Mouse (Mus musculus): Measurements from ENCODE around the gene P2ry14.
"Not testable (repeated sequence)": the region's sequence is repeated elsewhere in the genome, so short reads cannot be mapped to it uniquely, and the experiment has no call there.

Gene P2ry14

GRCm38 (mm10) chr3:59141507-59142305 is 11.7 kb downstream of the P2ry14 start:
- no peak for DNase-seq

GRCm38 (mm10) chr3:59140941-59141340 is 12.5 kb downstream of the P2ry14 start:
- DNase-seq, result not testable (repeated sequence)

GRCm38 (mm10) chr3:59140115-59140514 is 13.3 kb downstream of the P2ry14 start:
- no peak for DNase-seq

GRCm38 (mm10) chr3:59139651-59140051 is 13.8 kb downstream of the P2ry14 start:
- no peak for DNase-seq

GRCm38 (mm10) chr3:59138946-59139468 is 14.4 kb downstream of the P2ry14 start:
- no peak for DNase-seq

GRCm38 (mm10) chr3:59135911-59136653 is 17.3 kb downstream of the P2ry14 start:
- DNase-seq, result no peak

- DNase-seq, result no peak
Measured at GRCm38 (mm10) chr3:59133189-59133588, 20.2 kb downstream of the P2ry14 start.

GRCm38 (mm10) chr3:59131966-59132365 is 21.5 kb downstream of the P2ry14 start:
- no peak for DNase-seq

- DNase-seq, result no peak
Measured at GRCm38 (mm10) chr3:59131081-59131480, 22.3 kb downstream of the P2ry14 start.

GRCm38 (mm10) chr3:59130431-59130830 is 23.0 kb downstream of the P2ry14 start:
- peak; percentile 48 for DNase-seq

- no peak for DNase-seq
Measured at GRCm38 (mm10) chr3:59129547-59129946, 23.9 kb downstream of the P2ry14 start.

- DNase-seq, result no peak
Measured at GRCm38 (mm10) chr3:59128681-59129080, 24.7 kb downstream of the P2ry14 start.

GRCm38 (mm10) chr3:59125783-59126555 is 27.4 kb downstream of the P2ry14 start:
- no peak for DNase-seq

- DNase-seq, result no peak
Measured at GRCm38 (mm10) chr3:59125022-59125421, 28.4 kb downstream of the P2ry14 start.

- no peak for DNase-seq
Measured at GRCm38 (mm10) chr3:59121780-59122449, 31.5 kb downstream of the P2ry14 start.

- DNase-seq, result no peak
Measured at GRCm38 (mm10) chr3:59121067-59121730, 32.2 kb downstream of the P2ry14 start.

GRCm38 (mm10) chr3:59113973-59114517 is 39.4 kb downstream of the P2ry14 start:
- no peak for DNase-seq

- not testable (repeated sequence) for DNase-seq
Measured at GRCm38 (mm10) chr3:59113291-59113690, 40.1 kb downstream of the P2ry14 start.

GRCm38 (mm10) chr3:59111944-59112343 is 41.5 kb downstream of the P2ry14 start:
- no peak for DNase-seq

GRCm38 (mm10) chr3:59109834-59110233 is 43.6 kb downstream of the P2ry14 start:
- DNase-seq, result not testable (repeated sequence)

- no peak for DNase-seq
Measured at GRCm38 (mm10) chr3:59107439-59107838, 46.0 kb downstream of the P2ry14 start.

GRCm38 (mm10) chr3:59104462-59104861 is 49.0 kb downstream of the P2ry14 start:
- DNase-seq, result no peak

Data from thymus, postnatal 4 days (tissue).